Mouse (Mus musculus) bone marrow macrophage, adult 2 months (primary cell): ENCODE measurements around the gene Acad10.
"Not testable (repeated sequence)": the region's sequence is repeated elsewhere in the genome, so short reads cannot be mapped to it uniquely, and the experiment has no call there.

ENCODE experiments used
- CTCF ChIP-seq: IDR thresholded peaks from 2 replicates; pipeline ENCODE4 v1.5.1; 2012; ENCODE audit warnings: low read depth, mild to moderate bottlenecking, low read length, moderate library complexity
- POLR2A ChIP-seq: IDR thresholded peaks from 2 replicates; pipeline ENCODE4 v1.6.1; 2012; ENCODE audit warnings: mild to moderate bottlenecking, low read depth, low read length, borderline replicate concordance

DNA sequence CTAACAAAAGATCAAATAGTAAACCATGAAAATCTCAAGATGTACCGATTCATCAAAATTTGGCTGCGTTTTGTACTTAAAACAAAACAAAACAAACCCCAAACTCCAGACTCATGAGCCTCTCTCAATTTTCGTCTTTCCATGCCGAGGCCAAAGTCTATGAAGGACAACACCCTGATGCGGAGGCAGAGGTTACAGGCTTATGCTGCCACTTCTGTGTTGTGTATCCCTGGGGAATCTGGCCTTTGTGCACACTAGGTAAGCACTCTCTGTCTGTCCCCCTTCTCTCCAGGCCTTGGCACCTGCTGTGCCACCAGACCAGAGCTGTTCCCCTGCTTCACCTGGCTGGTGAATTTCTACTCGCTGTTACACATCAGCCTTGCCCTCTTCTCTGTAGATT lies 2.7 kb downstream of the Acad10 start:
- TF ChIP-seq CTCF, POLR2A: not testable (repeated sequence)
